Mouse (Mus musculus): ENCODE data around the gene 1810046K07Rik.

Gene 1810046K07Rik

DNA sequence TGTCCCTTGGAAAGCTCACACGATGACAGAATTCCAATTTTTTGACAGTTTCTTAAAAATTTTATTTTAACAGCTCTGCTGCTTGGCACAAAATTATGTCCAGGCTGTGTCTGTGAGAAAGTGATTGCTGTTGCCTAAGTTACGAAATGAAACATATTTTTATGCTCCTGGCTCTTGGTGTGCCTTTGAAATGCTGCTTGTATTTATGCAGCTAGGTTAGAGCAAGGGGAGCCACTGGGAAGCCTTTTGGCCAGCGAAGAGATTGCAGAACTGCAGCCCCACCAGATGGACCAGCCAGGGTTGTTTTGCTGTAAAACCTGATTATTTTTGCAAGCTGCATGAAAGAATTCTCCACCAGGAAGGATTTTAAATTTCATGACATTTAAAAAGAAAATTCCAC, 23.6 kb downstream of the 1810046K07Rik start:
- DNase-seq (ENCODE audit: low read depth, low spot score): no peak

DNA sequence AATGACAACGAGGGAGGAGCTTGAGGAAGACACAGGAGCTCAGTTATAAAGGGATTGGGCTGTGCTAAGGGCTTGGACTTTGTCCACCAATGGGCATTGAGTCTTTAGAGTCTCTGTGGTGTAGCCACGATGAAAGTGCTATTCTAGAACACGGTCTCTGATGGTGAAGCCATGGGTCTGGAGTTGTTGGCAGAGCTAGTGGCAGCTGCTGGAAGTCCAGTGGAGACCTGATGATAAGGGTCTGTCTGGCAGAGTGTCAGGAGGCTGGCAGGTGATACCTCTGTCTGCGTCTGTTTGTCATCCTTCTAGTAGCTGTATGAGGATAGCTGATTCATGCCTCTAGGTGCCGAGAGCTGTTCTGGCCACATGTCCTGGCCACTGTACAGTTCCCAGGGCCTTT, 24.7 kb downstream of the 1810046K07Rik start:
- DNase-seq (ENCODE audit: low read depth, low spot score): no peak

DNA sequence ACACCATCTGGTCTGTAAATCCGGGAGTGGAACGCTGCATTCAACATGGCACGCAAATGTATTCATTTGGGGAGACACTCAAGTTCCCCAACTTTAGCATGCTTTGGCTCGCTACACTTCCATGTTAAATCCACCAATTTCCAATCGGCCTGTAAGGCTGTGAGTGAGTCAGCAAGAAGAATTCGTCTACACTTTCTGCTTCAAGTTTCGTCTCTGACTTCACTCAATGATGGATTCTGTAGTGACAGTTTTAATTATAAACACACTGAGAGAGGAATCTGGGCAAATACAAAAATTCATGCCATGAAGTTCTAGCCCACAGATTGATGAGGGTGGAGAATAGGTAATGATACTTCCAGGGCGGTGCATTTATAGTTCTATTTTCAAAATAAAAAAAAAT, 35.2 kb downstream of the 1810046K07Rik start:
- no peak for DNase-seq (ENCODE audit: low read depth, low spot score)

- peak; percentile 87 for DNase-seq (ENCODE audit: low read depth, low spot score)
These were observed 36.0 kb downstream of the 1810046K07Rik start for GRCm38 (mm10) chr9:51292674-51293073.

DNA sequence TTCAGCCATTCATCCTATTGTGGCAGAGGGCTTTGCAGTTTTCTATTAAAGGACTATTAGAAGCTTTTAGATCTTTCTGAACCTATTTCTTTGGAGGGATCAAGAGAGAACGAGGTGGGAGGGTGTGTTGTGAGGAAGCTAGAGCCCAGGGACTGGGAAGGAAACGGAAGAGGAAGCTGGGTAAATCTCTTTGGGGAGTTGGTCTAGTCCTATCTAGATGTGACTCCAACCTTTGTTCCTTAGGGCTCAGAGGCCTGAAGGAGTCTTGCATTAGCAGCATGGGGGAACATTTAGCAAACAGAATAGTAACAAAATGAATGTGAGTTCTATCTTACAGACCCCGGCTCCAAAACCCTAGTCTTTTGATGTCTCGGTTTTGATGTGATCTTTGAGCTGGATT, 37.7 kb downstream of the 1810046K07Rik start:
- DNase-seq (ENCODE audit: low read depth, low spot score): no peak

DNA sequence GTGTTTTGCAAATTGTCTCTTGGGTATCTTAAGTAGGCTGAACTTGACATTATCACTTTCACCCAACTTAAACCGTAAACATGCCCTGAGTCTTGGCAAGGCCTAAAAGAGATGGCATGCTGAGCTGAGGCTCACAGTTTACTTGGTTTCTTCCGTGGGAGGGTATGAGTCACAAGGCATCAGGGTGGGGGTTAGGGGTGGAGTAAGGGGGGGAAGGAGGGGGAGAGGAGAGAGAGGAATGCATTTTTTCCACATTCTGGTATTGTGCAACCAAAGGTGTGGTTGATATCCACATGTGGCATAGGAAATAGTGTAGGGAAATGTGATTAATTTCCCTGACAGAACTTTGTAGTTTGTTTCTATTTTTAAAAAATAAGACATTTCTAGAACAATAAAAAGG, 42.6 kb downstream of the 1810046K07Rik start:
- DNase-seq (ENCODE audit: low read depth, low spot score): no peak

DNA sequence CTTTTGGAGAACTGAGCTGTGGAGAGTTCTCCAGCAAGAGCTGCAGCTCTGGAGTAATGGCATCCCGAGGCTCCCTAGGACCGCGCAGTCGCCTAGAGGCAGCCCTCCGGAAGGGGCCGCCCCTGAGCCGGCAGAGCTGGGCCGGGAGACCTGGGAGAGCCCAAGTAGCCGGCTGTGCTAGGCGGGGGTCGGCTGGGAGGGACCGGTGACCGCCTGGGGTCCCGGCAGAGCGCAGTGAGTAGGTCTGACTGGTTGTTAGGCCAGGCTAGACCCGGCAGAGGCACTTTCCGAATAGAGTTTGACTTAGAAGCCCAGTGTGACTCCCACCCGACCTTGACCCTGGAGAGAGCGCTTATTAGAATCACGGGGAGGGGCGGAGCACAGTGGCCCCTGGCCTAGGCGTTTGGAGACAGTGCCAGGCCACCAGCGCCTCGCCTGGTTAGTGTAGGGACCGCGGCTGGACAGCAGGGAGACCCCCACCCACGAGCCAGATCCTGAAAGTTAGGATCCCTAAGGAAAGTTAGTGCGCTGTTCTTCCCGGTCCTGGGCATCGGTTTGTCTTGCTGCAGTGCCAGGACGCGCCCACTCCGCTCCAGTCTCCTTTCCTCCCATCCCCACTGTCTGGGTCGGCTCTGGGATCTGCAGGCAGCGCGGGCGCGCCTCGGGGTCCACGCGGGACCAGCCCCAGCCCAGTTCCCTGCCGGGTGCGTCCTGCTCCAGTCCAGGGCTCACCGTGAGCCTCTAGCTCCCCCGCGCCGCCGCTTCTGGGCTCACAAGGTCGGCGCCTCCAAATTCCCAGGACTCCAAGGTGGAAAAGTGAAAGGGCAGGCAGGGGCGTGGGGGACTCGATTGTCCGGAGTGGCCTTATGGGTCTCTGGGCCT, 50.0 kb downstream of the 1810046K07Rik start, which contains the start of gene Colca2:
Gene Colca2 (minus strand): TSS at position 70 of the 882 bp plus-strand sequence.
- peak; percentile 78 for DNase-seq (ENCODE audit: low read depth, low spot score)

DNA sequence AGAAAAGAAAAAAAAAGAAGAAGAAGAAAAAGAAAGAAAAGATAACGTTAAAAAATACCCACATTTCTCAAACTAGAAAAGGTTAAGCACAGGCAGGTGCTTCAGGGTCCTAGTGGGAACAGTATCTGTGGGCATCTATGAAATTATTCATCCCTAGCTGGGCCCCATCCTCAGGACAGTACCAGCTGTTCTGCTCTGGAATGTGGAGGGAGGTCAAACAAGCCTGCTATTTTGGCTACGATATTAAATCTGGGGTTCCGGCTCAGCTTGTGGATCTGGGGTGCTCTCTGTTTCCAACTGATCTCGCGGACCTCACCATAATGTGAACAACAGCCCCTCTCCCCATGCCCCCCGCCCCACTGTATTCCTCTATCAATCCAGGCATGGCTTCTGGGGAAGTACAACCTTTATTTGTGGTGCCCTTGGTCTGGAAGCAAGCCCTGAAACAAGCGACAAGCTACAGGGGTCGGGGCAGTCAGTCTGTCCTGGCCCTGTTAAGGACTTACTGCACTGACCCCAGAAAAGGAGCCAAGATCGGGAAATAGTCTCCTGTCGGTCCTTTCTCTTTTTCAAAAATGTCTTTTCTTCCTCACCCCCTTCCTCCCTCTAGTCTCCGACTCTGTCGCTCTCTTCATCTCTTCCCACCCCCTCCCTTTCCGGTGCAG, 50.8 kb downstream of the 1810046K07Rik start:
- no peak for DNase-seq (ENCODE audit: low read depth, low spot score)

- no peak for DNase-seq (ENCODE audit: low read depth, low spot score)
These were observed 54.0 kb downstream of the 1810046K07Rik start for GRCm38 (mm10) chr9:51274678-51275077.

GRCm38 (mm10) chr9:51273581-51274154, 55.0 kb downstream of the 1810046K07Rik start:
- DNase-seq (ENCODE audit: low read depth, low spot score): no peak

DNA sequence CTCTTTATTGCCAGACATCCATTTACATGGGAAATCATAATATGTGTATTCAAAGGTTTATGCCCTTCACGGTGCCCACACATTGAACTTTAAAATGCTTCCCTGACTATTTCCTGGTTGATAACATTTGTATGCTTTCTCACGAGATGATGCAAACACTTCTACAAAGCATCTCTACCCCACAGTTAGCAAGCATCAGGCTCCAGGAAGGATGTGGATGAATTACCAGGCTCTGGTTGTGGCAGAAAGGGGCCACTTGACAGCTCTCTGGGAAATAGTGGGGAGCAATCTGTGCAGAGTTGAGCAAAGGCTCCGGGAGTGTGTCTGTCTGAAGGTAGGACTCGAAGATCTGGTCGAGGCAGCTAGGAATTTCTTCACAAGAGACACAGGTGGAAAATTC, 56.6 kb downstream of the 1810046K07Rik start:
- DNase-seq (ENCODE audit: low read depth, low spot score): no peak

- DNase-seq (ENCODE audit: low read depth, low spot score): no peak
These were observed 57.6 kb downstream of the 1810046K07Rik start for GRCm38 (mm10) chr9:51271073-51271472.

DNA sequence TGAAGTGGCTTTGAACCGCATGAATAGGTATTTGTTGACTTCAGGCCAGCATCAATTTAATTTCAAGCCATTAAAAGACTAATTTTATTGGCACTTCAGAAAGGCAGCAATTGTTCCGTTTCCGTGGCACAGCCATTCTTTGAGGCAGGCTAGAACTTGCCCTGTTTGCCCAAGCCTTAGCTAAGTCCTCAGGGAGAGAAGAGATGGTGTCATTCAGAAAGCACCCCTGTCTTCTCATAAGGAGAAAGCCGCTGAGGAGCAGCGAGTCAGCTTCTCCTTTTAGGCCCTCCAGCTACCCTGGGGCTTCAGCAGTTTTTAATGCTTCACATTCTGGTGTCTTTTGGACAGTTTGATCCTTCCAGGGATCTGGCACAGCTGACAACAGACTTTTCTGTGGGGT, 59.9 kb downstream of the 1810046K07Rik start:
- no peak for DNase-seq (ENCODE audit: low read depth, low spot score)

GRCm38 (mm10) chr9:51258426-51258825, 70.3 kb downstream of the 1810046K07Rik start:
- DNase-seq (ENCODE audit: low read depth, low spot score): no peak

DNA sequence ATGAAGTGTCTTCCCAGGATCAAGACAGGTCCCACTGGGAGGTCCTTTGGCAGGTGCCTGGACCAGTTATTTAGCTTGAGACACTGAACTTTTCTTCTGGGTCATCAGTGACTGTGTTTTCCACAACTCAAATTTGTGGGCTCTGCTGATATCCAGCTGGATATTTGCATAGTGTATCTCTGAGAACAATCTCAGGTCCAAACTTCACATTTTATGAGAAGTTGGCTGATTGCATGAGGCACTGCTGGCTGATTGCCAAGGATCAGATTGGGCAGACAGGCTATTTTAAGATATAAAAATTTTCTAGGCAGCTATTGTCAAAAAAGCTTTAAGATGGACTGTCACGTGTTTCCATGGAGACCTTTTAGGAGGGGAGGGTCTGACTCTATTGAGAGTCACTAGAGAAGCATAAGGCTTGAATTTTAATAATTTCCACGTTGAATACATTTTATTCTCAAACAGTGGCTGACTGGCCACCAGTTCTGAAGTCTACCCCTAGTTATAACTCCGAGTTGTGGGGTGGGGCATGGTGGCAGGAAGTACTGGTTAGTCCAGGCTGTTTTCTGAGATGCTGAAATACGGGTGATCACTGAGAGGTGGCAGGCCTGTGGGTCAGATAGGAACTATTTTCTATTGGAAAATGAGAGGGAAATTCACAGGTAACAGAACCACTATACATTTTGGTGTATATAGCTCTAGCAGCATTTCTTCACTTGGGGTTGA, 71.8 kb downstream of the 1810046K07Rik start:
- no peak for DNase-seq (ENCODE audit: low read depth, low spot score)
